Mouse (Mus musculus): ENCODE measurements at regions not wholly inside any gene's neighbourhood (a gene's known extent, or its start where the extent isn't known, plus 50 kb on each side); places are given as distances from the start of the nearest gene placed in this dataset.

DNA sequence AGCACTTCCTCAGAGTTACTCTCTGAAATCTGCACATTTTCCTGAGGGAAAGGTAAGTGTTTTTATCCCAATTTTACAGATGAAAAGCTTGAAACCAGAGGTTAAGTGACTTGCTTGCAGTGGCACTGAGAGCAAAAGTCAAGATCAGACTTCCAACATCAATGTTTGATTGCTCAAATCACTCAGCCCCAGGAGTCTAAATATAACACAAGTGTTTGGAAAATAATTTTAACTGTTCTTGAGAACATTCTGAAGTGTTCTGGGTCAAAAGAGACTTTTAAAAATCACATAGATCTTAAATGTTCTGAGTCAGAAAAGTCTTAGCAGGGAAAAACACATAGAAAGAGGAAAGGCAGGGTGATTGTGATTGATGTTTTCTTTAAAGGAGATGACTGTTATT lies 848.6 kb upstream of the Cntnap5a start:
- Histone ChIP-seq H3K4me1 (ENCODE audit: control insufficient read depth, insufficient read depth, low read length) (no peaks in the 10 kb centered on the region), H3K27me3 (ENCODE audit: control insufficient read depth, insufficient read depth, low read length) (no peaks in the 10 kb centered on the region), H3K4me3 (replicated peaks; ENCODE audit: insufficient read depth, low read depth, low read length) (no peak overlapping the region), H3K27ac (ENCODE audit: insufficient read depth, low read length) (no peak overlapping the region)
- TF ChIP-seq CTCF (IDR thresholded peaks at IDR 0.05; ENCODE audit: borderline replicate concordance, insufficient read depth, low read depth, low read length) (no peak), POLR2A (IDR thresholded peaks at IDR 0.05; ENCODE audit: borderline replicate concordance, insufficient read depth, low read length) (no peak)
- no peak for DNase-seq

DNA sequence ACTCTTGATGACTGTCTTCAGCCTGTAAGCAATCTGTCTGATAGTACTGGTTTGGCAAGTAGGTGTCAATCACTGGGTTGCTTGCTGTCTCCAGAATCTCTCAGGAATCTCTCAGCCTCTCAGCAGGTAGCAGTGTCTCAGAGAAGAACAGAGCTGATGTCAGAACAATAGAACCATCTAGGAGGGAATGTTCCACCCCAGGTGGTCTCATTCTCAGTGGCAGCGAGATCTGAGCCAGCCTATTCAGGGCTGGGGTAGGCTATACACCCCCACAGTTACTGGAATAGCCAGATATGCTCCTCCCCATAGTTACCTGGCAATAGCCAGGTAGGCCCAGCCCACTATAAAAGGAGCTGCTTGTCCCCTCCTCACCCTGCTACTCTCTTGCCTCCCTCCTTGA lies 834.9 kb upstream of the Cntnap5a start:
- no peak for DNase-seq
- Histone ChIP-seq H3K4me3 (replicated peaks; ENCODE audit: insufficient read depth, low read depth, low read length) (no peak overlapping the region), H3K27me3 (ENCODE audit: control insufficient read depth, insufficient read depth, low read length) (no peaks in the 10 kb centered on the region), H3K4me1 (ENCODE audit: control insufficient read depth, insufficient read depth, low read length) (no peaks in the 10 kb centered on the region), H3K27ac (ENCODE audit: insufficient read depth, low read length) (no peak overlapping the region)
- WGBS: 33% methylated on average over 1 of the region's 1 CpGs
- no peak for TF ChIP-seq CTCF (IDR thresholded peaks at IDR 0.05; ENCODE audit: borderline replicate concordance, insufficient read depth, low read depth, low read length)
- TF ChIP-seq POLR2A (IDR thresholded peaks at IDR 0.05; ENCODE audit: borderline replicate concordance, insufficient read depth, low read length): no peak

DNA sequence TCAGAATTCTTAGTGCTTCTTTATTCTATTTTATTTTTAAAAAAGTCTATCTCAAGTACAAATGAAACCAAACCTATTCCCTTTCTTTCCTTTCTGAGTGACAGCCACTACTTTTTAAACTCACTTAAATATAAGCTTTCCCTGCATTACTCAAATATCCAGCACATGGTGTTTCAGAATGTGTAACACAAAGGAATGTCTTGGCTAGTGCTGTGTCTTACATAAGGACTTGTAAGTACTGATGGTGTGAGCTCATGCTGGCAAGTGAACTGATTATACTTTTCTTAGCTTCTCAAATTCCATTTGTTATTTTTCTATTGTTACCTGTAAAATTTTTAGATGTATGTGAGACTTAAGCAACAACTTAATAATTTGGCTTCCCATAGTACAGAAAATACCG lies 823.6 kb upstream of the Cntnap5a start:
- no peak for DNase-seq
- no peaks in the 10 kb centered on the region for H3K27me3 ChIP-seq (ENCODE audit: control insufficient read depth, insufficient read depth, low read length)
- no peak overlapping the region for H3K27ac ChIP-seq (ENCODE audit: insufficient read depth, low read length)
- no peaks in the 10 kb centered on the region for H3K4me1 ChIP-seq (ENCODE audit: control insufficient read depth, insufficient read depth, low read length)
- 100% methylated on average over 1 of the region's 1 CpGs for WGBS
- no peak overlapping the region for H3K4me3 ChIP-seq (replicated peaks; ENCODE audit: insufficient read depth, low read depth, low read length)
- TF ChIP-seq CTCF (IDR thresholded peaks at IDR 0.05; ENCODE audit: borderline replicate concordance, insufficient read depth, low read depth, low read length): no peak
- no peak for TF ChIP-seq POLR2A (IDR thresholded peaks at IDR 0.05; ENCODE audit: borderline replicate concordance, insufficient read depth, low read length)

DNA sequence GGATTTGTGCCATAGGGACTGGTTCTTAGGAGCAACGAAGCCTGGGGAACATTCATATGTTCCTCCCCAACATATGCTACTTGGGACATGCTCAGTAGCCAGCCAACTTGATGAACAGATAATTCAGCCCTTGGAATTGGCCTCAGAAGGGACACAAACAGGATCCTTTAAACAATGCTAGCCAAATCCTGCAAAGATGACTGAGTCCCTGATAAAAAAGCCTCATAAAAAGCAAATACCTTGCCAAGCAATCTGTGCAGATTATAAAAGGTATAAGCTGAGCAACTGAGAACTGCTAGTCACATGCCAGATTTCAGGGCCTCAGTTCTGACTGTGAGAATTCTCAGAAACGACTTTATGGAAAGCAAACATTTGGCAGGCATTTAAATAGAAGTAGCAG lies 821.6 kb upstream of the Cntnap5a start:
- 5% methylated on average over 2 of the region's 2 CpGs for WGBS
- no peaks in the 10 kb centered on the region for H3K4me1 ChIP-seq (ENCODE audit: control insufficient read depth, insufficient read depth, low read length)
- H3K4me3 ChIP-seq (replicated peaks; ENCODE audit: insufficient read depth, low read depth, low read length): no peak overlapping the region
- peak; percentile 54 to 90 for DNase-seq
- no peak overlapping the region for H3K27ac ChIP-seq (ENCODE audit: insufficient read depth, low read length)
- no peak for TF ChIP-seq POLR2A (IDR thresholded peaks at IDR 0.05; ENCODE audit: borderline replicate concordance, insufficient read depth, low read length)
- no peak for TF ChIP-seq CTCF (IDR thresholded peaks at IDR 0.05; ENCODE audit: borderline replicate concordance, insufficient read depth, low read depth, low read length)
- H3K27me3 ChIP-seq (ENCODE audit: control insufficient read depth, insufficient read depth, low read length): no peaks in the 10 kb centered on the region

DNA sequence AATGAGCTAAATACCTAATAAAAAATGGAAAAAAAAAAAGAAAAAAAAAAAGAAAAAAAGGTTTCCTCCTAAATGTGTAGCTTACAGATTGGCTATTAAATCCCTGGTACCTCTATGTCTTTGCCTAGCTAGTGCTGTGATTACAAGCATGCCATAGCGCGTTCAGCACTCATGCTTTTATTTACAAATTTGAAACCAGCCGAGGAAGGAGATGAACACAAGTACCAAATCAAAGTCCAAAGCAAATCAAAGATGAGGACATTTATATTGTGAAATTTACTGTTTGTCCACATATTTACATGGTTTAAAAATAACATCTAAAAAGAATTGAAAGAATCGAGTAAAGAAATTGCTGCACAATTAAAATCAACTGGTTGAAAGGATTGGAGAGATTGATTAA lies 808.8 kb upstream of the Cntnap5a start:
- Histone ChIP-seq H3K27ac (ENCODE audit: insufficient read depth, low read length) (no peak overlapping the region), H3K4me1 (ENCODE audit: control insufficient read depth, insufficient read depth, low read length) (no peaks in the 10 kb centered on the region), H3K4me3 (replicated peaks; ENCODE audit: insufficient read depth, low read depth, low read length) (no peak overlapping the region), H3K27me3 (ENCODE audit: control insufficient read depth, insufficient read depth, low read length) (no peaks in the 10 kb centered on the region)
- WGBS: 96% methylated on average over 4 of the region's 4 CpGs
- DNase-seq: no peak
- TF ChIP-seq CTCF (IDR thresholded peaks at IDR 0.05; ENCODE audit: borderline replicate concordance, insufficient read depth, low read depth, low read length) (no peak), POLR2A (IDR thresholded peaks at IDR 0.05; ENCODE audit: borderline replicate concordance, insufficient read depth, low read length) (no peak)
